Mouse (Mus musculus) adrenal gland, adult 18-20 months (tissue): ENCODE results near the gene Olfr382. TPM values are rescaled to one million over a fixed set of nuclear protein-coding genes. Genes with fewer than 3 reads are reported as not detected.
"Not testable (repeated sequence)": the region's sequence is repeated elsewhere in the genome, so short reads cannot be mapped to it uniquely, and the experiment has no call there.

Source experiments
- DNase-seq, 2 experiments: peaks; one replicate each; pipeline ENCODE4 v3.0.0; 2021 to 2022; ENCODE audit warnings: low spot score in 2 of 2
- long read RNA-seq, 2 experiments: library from polyadenylated mRNA; stranded (forward); transcript quantifications; one replicate each; pipeline ENCODE4 v2.0.0; 2021
- total RNA-seq, 2 experiments: library from RNA; stranded (reverse); gene quantifications; 1 replicate in 1 of 2; 2 replicates in 1 of 2; pipeline ENCODE4 v1.2.3; 2021

Olfr382 gene
- not detected for total RNA-seq
- long read RNA-seq, experiment 1 = 0 reads
- long read RNA-seq, experiment 2 = 0 reads

- no peak for DNase-seq
These were observed at the start of gene Olfr382 for GRCm38 (mm10) chr11:73517097-73517496. Gene Olfr382 (minus strand): TSS chr11:73517197.

GRCm38 (mm10) chr11:73528971-73529370 is 12.0 kb upstream of the Olfr382 start:
- not testable (repeated sequence) for DNase-seq

GRCm38 (mm10) chr11:73491503-73491902 is 25.5 kb downstream of the Olfr382 start, which contains the start of gene Olfr381:
Gene Olfr381 (minus strand): TSS chr11:73491603.
- no peak for DNase-seq

Other genes starting within 250 kb of the Olfr382 start
- under 1 TPM; 0.10 to 0.16 TPM for gene Trpv3, start 249.8 kb downstream of the Olfr382 start, total RNA-seq
- 10 to 100 TPM in 1 of 2 experiments, 1 to 10 TPM in 1; 9.9 to 26.6 TPM for gene Aspa, start 187.6 kb downstream of the Olfr382 start, total RNA-seq
- gene Gm49340, start 187.5 kb downstream of the Olfr382 start, total RNA-seq = not detected
- 1 to 10 TPM in 1 of 2 experiments, under 1 TPM in 1; 0.96 to 1.0 TPM for gene Spata22, start 187.5 kb downstream of the Olfr382 start, total RNA-seq
- not detected for gene Olfr20, start 166.4 kb downstream of the Olfr382 start, total RNA-seq
- gene Olfr376, start 146.0 kb downstream of the Olfr382 start, total RNA-seq = not detected
- not detected for gene Olfr1, start 117.6 kb downstream of the Olfr382 start, total RNA-seq
- gene Olfr378, start 88.7 kb downstream of the Olfr382 start, total RNA-seq = not detected
- not detected for gene Olfr380, start 59.7 kb downstream of the Olfr382 start, total RNA-seq
- gene Olfr381, start 25.6 kb downstream of the Olfr382 start, total RNA-seq = not detected
- gene Olfr385, start 75.8 kb upstream of the Olfr382 start, total RNA-seq = not detected
- gene Olfr384, start 81.4 kb upstream of the Olfr382 start, total RNA-seq = not detected
- gene Zfp735, start 171.6 kb upstream of the Olfr382 start, total RNA-seq = not detected